Comparison of ENCODE assay signal across 23 mouse cellular contexts in the genomic region with DNA sequence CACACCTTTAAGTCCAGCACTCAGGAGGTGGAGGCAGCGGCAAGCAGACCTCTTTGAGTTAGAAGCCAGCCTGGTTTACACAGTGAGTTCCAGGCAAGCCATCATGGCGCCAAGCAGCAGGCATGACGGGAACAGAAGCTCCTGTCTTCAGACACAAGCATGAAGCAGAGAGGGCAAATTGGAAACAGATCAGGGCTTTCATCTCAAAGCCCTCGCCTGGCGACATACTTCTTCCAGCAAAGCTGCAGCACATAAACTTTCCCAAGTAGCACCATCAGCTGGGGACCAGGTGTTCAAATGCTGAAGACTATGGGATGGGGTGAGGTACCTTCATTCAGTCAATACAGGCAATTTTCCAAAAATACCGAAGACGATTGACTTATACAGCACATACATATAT. TPM values are rescaled to one million over a fixed set of nuclear protein-coding genes. Genes with fewer than 3 reads are reported as not detected.
DNase-seq lines count a peak whose midpoint lies in the region; ATAC-seq lines count a peak whose summit lies in the region.
"Had no signal": no experiment of that assay in that cellular context is flagged by ENCODE, and none has a peak within 500 bp of the region (broad histone marks: within the 10 kb centered on the region; RNA-seq: fewer than 3 reads in every experiment).

No protein-coding gene starts in this region.

- peaks cover 14% of the 10 kb centered on the region; the same call in 1 of the 2 replicates for H3K36me3 ChIP-seq in embryonic facial prominence, embryonic 14.5 days (ENCODE audit: control insufficient read depth, insufficient read depth, low read length)
- no peaks in the 10 kb centered on the region for H3K36me3 ChIP-seq in limb, embryonic 11.5 days (ENCODE audit: control insufficient read depth, insufficient read depth, low read length)
- no peaks in the 10 kb centered on the region for H3K36me3 ChIP-seq in forebrain, embryonic 16.5 days (ENCODE audit: control insufficient read depth, insufficient read depth)
- H3K36me3 ChIP-seq: hindbrain, embryonic 15.5 days had no signal

- no peak overlapping the region for H3K4me2 ChIP-seq in embryonic facial prominence, embryonic 14.5 days (ENCODE audit: low read depth, low read length)
- no peak overlapping the region for H3K4me2 ChIP-seq in limb, embryonic 11.5 days (ENCODE audit: low read depth, severe bottlenecking)
- H3K4me2 ChIP-seq in forebrain, embryonic 16.5 days (ENCODE audit: low read length) = no peak overlapping the region
- H3K4me2 ChIP-seq: embryonic facial prominence, embryonic 13.5 days; forebrain, embryonic 13.5 days; heart, embryonic 11.5 days; hindbrain, embryonic 12.5 days; hindbrain, embryonic 15.5 days had no signal

- H3K9me3 ChIP-seq in embryonic facial prominence, embryonic 14.5 days (ENCODE audit: control insufficient read depth, low read length) = 0 out of 2 replicates have a peak, but pooled peaks cover 4% of the 10 kb centered on the region
- H3K9me3 ChIP-seq in limb, embryonic 11.5 days (ENCODE audit: control insufficient read depth, low read length) = no peaks in the 10 kb centered on the region
- H3K9me3 ChIP-seq in forebrain, embryonic 16.5 days (ENCODE audit: control insufficient read depth, low read length) = no peaks in the 10 kb centered on the region
- H3K9me3 ChIP-seq: forebrain, embryonic 13.5 days; G1E; hindbrain, embryonic 15.5 days had no signal

- no peak overlapping the region for H3K4me3 ChIP-seq in embryonic facial prominence, embryonic 14.5 days (ENCODE audit: low read depth, low read length)
- no peak overlapping the region for H3K4me3 ChIP-seq in limb, embryonic 11.5 days (ENCODE audit: low read depth, low read length)
- no peak overlapping the region for H3K4me3 ChIP-seq in forebrain, embryonic 16.5 days (replicated peaks; ENCODE audit: low read length)
- H3K4me3 ChIP-seq: embryonic facial prominence, embryonic 13.5 days; forebrain, embryonic 10.5 days; forebrain, embryonic 13.5 days; hindbrain, embryonic 12.5 days; hindbrain, embryonic 15.5 days had no signal

- ATAC-seq in embryonic facial prominence, embryonic 14.5 days (ENCODE audit: low read depth) = no peak
- ATAC-seq in limb, embryonic 11.5 days (ENCODE audit: insufficient number of reproducible peaks, low FRiP score, low TSS enrichment, low read depth) = no peak
- ATAC-seq in forebrain, embryonic 16.5 days = no peak
- ATAC-seq: forebrain, embryonic 13.5 days; forebrain, postnatal 0 days; Patski had no signal

- WGBS in embryonic facial prominence, embryonic 14.5 days = 64% methylated on average over 7 of the region's 7 CpGs
- WGBS in limb, embryonic 11.5 days = 42% methylated on average over 7 of the region's 7 CpGs
- WGBS in forebrain, embryonic 16.5 days = 91% methylated on average over 7 of the region's 7 CpGs

- no peak overlapping the region for H3K9ac ChIP-seq in embryonic facial prominence, embryonic 14.5 days (ENCODE audit: low read depth, low read length)
- H3K9ac ChIP-seq in limb, embryonic 11.5 days (ENCODE audit: low read length) = no peak overlapping the region
- no peak overlapping the region for H3K9ac ChIP-seq in forebrain, embryonic 16.5 days (replicated peaks; ENCODE audit: low read depth, low read length)
- H3K9ac ChIP-seq: embryonic facial prominence, embryonic 13.5 days; forebrain, embryonic 13.5 days; forebrain, postnatal 0 days; hindbrain, embryonic 12.5 days; hindbrain, embryonic 15.5 days had no signal

- peaks cover 18% of the 10 kb centered on the region for H3K4me1 ChIP-seq in embryonic facial prominence, embryonic 14.5 days (ENCODE audit: control insufficient read depth, insufficient read depth, low read length)
- peaks cover 19% of the 10 kb centered on the region for H3K4me1 ChIP-seq in limb, embryonic 11.5 days (ENCODE audit: control insufficient read depth, insufficient read depth, low read length)
- peaks cover 18% of the 10 kb centered on the region for H3K4me1 ChIP-seq in forebrain, embryonic 16.5 days (replicated peaks; ENCODE audit: control insufficient read depth, insufficient read depth, low read length)

- no peak overlapping the region for H3K27ac ChIP-seq in embryonic facial prominence, embryonic 14.5 days (replicated peaks; ENCODE audit: low read depth, low read length)
- no peak overlapping the region for H3K27ac ChIP-seq in limb, embryonic 11.5 days (replicated peaks; ENCODE audit: low read depth, low read length)
- H3K27ac ChIP-seq in forebrain, embryonic 16.5 days (ENCODE audit: low read length) = no peak overlapping the region
- H3K27ac ChIP-seq: embryonic facial prominence, embryonic 13.5 days; forebrain, embryonic 10.5 days; forebrain, embryonic 13.5 days; hindbrain, embryonic 12.5 days; hindbrain, embryonic 15.5 days had no signal

- peak; percentile 38 for DNase-seq in embryo, embryonic 11 days
- DNase-seq in embryo, embryonic 10.5 days (ENCODE audit: low spot score) = no peak
- DNase-seq in embryonic facial prominence, embryonic 14.5 days (ENCODE audit: low spot score) = peak; percentile 42
- DNase-seq in limb, embryonic 11.5 days (ENCODE audit: low spot score) = peak; percentile 60
- no peak for DNase-seq in gastrocnemius, postnatal 25 days
- no peak for DNase-seq in thymus, postnatal 36 days
- DNase-seq: adrenal gland, postnatal 10 days; adrenal gland, postnatal 36 days; cerebellum, adult 18-20 months; cerebellum, adult 9-11 months; cerebellum, postnatal 25 days; forebrain, postnatal 0 days; gastrocnemius, postnatal 10 days; heart, adult 11 months had no signal

- H3K27me3 ChIP-seq in embryonic facial prominence, embryonic 14.5 days (replicated peaks; ENCODE audit: control insufficient read depth, insufficient read depth, low read length) = no peaks in the 10 kb centered on the region
- H3K27me3 ChIP-seq in limb, embryonic 11.5 days (ENCODE audit: control insufficient read depth, insufficient read depth, low read length) = no peaks in the 10 kb centered on the region
- no peaks in the 10 kb centered on the region for H3K27me3 ChIP-seq in forebrain, embryonic 16.5 days (replicated peaks; ENCODE audit: control insufficient read depth, insufficient read depth, low read length)
- H3K27me3 ChIP-seq: embryonic facial prominence, embryonic 13.5 days; forebrain, embryonic 13.5 days; hindbrain, embryonic 15.5 days; Patski had no signal

RNA-seq across cellular contexts. Expression of a gene that starts 54.9 kb away (rescaled TPM):
- 19.7 and 22.5 TPM in 2 replicates for polyA plus RNA-seq in embryonic facial prominence, embryonic 14.5 days (2014; fragmentation: Nextera tagmentation; extraction: Ambion mirVana)
- 13.9 and 15.6 TPM in 2 replicates for polyA plus RNA-seq in limb, embryonic 11.5 days (2014; fragmentation: Nextera tagmentation; extraction: Ambion mirVana)
- 1 to 10 TPM; 6.0 to 7.5 TPM for total RNA-seq in gastrocnemius, postnatal 25 days (2021)
- 12.8 and 13.3 TPM in 2 replicates for polyA plus RNA-seq in forebrain, embryonic 16.5 days (2015; fragmentation: Nextera tagmentation; extraction: Ambion mirVana)

Comparison
In these comparisons a context has a peak if more than half of its experiments do, and no peak if none do; other contexts are left out.
1. DNase-seq: peak in embryo, embryonic 11 days (single experiment), embryonic facial prominence, embryonic 14.5 days (single experiment) and limb, embryonic 11.5 days (single experiment); none in embryo, embryonic 10.5 days (single experiment), gastrocnemius, postnatal 25 days (single experiment) and thymus, postnatal 36 days (0 of 2).